25 mouse cellular contexts compared by ENCODE assay signal in genomic region chr1:156901689-156902088, GRCm38 (mm10). TPM values are rescaled to one million over a fixed set of nuclear protein-coding genes. Genes with fewer than 3 reads are reported as not detected.
A peak's percentile ranks its signal among the peaks of the same experiment; 100 is the strongest.
DNase-seq lines count a peak whose midpoint lies in the region; ATAC-seq lines count a peak whose summit lies in the region.
"Had no signal": no experiment of that assay in that cellular context is flagged by ENCODE, and none has a peak within 500 bp of the region (broad histone marks: within the 10 kb centered on the region; RNA-seq: fewer than 3 reads in every experiment).

No protein-coding gene starts in this region.

- H3K27me3 ChIP-seq in midbrain, embryonic 15.5 days (replicated peaks), result no peaks in the 10 kb centered on the region
- H3K27me3 ChIP-seq in midbrain, embryonic 16.5 days (ENCODE audit: control insufficient read depth, insufficient read depth, low read depth, low read length), result no peaks in the 10 kb centered on the region
- H3K27me3 ChIP-seq: embryonic facial prominence, embryonic 13.5 days; forebrain, embryonic 12.5 days; forebrain, embryonic 15.5 days; hindbrain, embryonic 12.5 days; hindbrain, embryonic 15.5 days; intestine, embryonic 15.5 days had no signal

- no peak for ATAC-seq in midbrain, embryonic 15.5 days (replicated peaks)
- ATAC-seq in midbrain, embryonic 16.5 days, result no peak
- ATAC-seq: activated CD4-positive, CD25-positive, alpha-beta regulatory T cell, adult 4 months; forebrain, embryonic 15.5 days; intestine, embryonic 15.5 days had no signal

- no peak overlapping the region for H3K9ac ChIP-seq in midbrain, embryonic 15.5 days
- H3K9ac ChIP-seq in midbrain, embryonic 16.5 days (ENCODE audit: low read depth, low read length), result no peak overlapping the region
- H3K9ac ChIP-seq: embryonic facial prominence, embryonic 13.5 days; forebrain, embryonic 12.5 days; forebrain, embryonic 15.5 days; hindbrain, embryonic 12.5 days; hindbrain, embryonic 15.5 days; intestine, embryonic 15.5 days had no signal

- DNase-seq in CD4-positive, CD25-positive, alpha-beta regulatory T cell, adult 2 months (ENCODE audit: low read depth, low spot score), result peak; percentile 33
- peak; percentile 16 for DNase-seq in T-cell, adult 2 months (ENCODE audit: low spot score)
- peak; percentile 64 for DNase-seq in naive thymus-derived CD4-positive, alpha-beta T cell, adult 2 months (ENCODE audit: low read depth)
- DNase-seq in adrenal gland, postnatal 14 days, result no peak
- no peak for DNase-seq in heart, adult 11 months
- DNase-seq: adrenal gland, postnatal 10 days; cerebellum, adult 11-12 months; cerebellum, adult 8-10 months; cerebellum, postnatal 10 days; cerebellum, postnatal 36 days; embryo, embryonic 11 days; gastrocnemius, postnatal 25 days; heart, adult 2 months had no signal

- H3K27ac ChIP-seq in midbrain, embryonic 15.5 days, result 0 out of 2 replicates have a peak overlapping the region, but pooled peaks have one; percentile 6
- no peak overlapping the region for H3K27ac ChIP-seq in midbrain, embryonic 16.5 days (ENCODE audit: low read length)
- H3K27ac ChIP-seq: embryonic facial prominence, embryonic 10.5 days; embryonic facial prominence, embryonic 13.5 days; forebrain, embryonic 12.5 days; forebrain, embryonic 15.5 days; heart, adult 2 months; hindbrain, embryonic 12.5 days; hindbrain, embryonic 15.5 days; intestine, embryonic 15.5 days had no signal

- no peak overlapping the region for H3K4me3 ChIP-seq in midbrain, embryonic 15.5 days
- H3K4me3 ChIP-seq in midbrain, embryonic 16.5 days (ENCODE audit: low read depth, low read length), result no peak overlapping the region
- H3K4me3 ChIP-seq: embryonic facial prominence, embryonic 10.5 days; embryonic facial prominence, embryonic 13.5 days; erythroblast, embryonic 14.5 days; forebrain, embryonic 12.5 days; forebrain, embryonic 15.5 days; heart, adult 2 months; hindbrain, embryonic 12.5 days; hindbrain, embryonic 15.5 days; intestine, embryonic 15.5 days had no signal

- WGBS in midbrain, embryonic 15.5 days, result 54% methylated on average over 6 of the region's 6 CpGs
- WGBS in midbrain, embryonic 16.5 days, result 45% methylated on average over 6 of the region's 6 CpGs

- no peaks in the 10 kb centered on the region for H3K9me3 ChIP-seq in midbrain, embryonic 15.5 days
- H3K9me3 ChIP-seq in midbrain, embryonic 16.5 days (replicated peaks; ENCODE audit: control insufficient read depth, low read length, poor library complexity, severe bottlenecking), result no peaks in the 10 kb centered on the region
- H3K9me3 ChIP-seq: embryonic facial prominence, embryonic 10.5 days; embryonic facial prominence, embryonic 13.5 days; forebrain, embryonic 12.5 days; forebrain, embryonic 15.5 days; hindbrain, embryonic 12.5 days; hindbrain, embryonic 15.5 days; intestine, embryonic 15.5 days had no signal

- H3K4me2 ChIP-seq in midbrain, embryonic 15.5 days, result no peak overlapping the region
- no peak overlapping the region for H3K4me2 ChIP-seq in midbrain, embryonic 16.5 days (ENCODE audit: low read length)
- H3K4me2 ChIP-seq: embryonic facial prominence, embryonic 13.5 days; forebrain, embryonic 12.5 days; forebrain, embryonic 15.5 days; heart, embryonic 11.5 days; hindbrain, embryonic 12.5 days; hindbrain, embryonic 15.5 days; intestine, embryonic 15.5 days had no signal

- 0 out of 2 replicates have a peak, but pooled peaks cover 4% of the 10 kb centered on the region for H3K4me1 ChIP-seq in midbrain, embryonic 15.5 days
- no peaks in the 10 kb centered on the region; the same call in 1 of the 2 replicates for H3K4me1 ChIP-seq in midbrain, embryonic 16.5 days (ENCODE audit: control insufficient read depth, insufficient read depth, low read length)
- H3K4me1 ChIP-seq: embryonic facial prominence, embryonic 10.5 days; embryonic facial prominence, embryonic 13.5 days; forebrain, embryonic 15.5 days; hindbrain, embryonic 12.5 days; hindbrain, embryonic 15.5 days; intestine, embryonic 15.5 days had no signal

- H3K36me3 ChIP-seq in midbrain, embryonic 15.5 days (replicated peaks), result peaks cover 6% of the 10 kb centered on the region; the same call in 1 of the 2 replicates
- H3K36me3 ChIP-seq in midbrain, embryonic 16.5 days (ENCODE audit: control insufficient read depth, insufficient read depth, low read length), result peaks cover 4% of the 10 kb centered on the region; the same call in 1 of the 2 replicates
- H3K36me3 ChIP-seq: intestine, embryonic 15.5 days had no signal

RNA-seq across cellular contexts. Expression of gene Ralgps2, which starts 37.7 kb away (rescaled TPM):
- polyA plus RNA-seq in midbrain, embryonic 15.5 days (2015; fragmentation: Nextera tagmentation; extraction: Ambion mirVana), result 87.9 and 104 TPM in 2 replicates
- 78.1 and 99.7 TPM in 2 replicates for polyA plus RNA-seq in midbrain, embryonic 16.5 days (2015; fragmentation: Nextera tagmentation; extraction: Ambion mirVana)
- 28.6 and 30.3 TPM in 2 replicates for total RNA-seq in adrenal gland, postnatal 14 days (2021)

Comparison
In these comparisons a context has a peak if more than half of its experiments do, and no peak if none do; other contexts are left out.
1. DNase-seq: peak in CD4-positive, CD25-positive, alpha-beta regulatory T cell, adult 2 months (single experiment), T-cell, adult 2 months (single experiment) and naive thymus-derived CD4-positive, alpha-beta T cell, adult 2 months (single experiment); none in adrenal gland, postnatal 14 days (single experiment) and heart, adult 11 months (single experiment).